Mouse (Mus musculus): ENCODE measurements around the gene Chmp6. TPM values are rescaled to one million over a fixed set of nuclear protein-coding genes. Genes with fewer than 3 reads are reported as not detected.

Chmp6 gene
- polyA plus RNA-seq, 1 experiment from 2014 or later: 94.0 TPM

GRCm38 (mm10) chr11:119967401-119967800 lies 54.2 kb downstream of the Chmp6 start:
- no peak overlapping the region for H3K4me3 ChIP-seq (ENCODE audit: low read length)
- WGBS: 80% methylated on average over 8 of the region's 8 CpGs
- H3K36me3 ChIP-seq (ENCODE audit: control insufficient read depth, insufficient read depth, low read length): no peaks in the 10 kb centered on the region
- no peaks in the 10 kb centered on the region for H3K4me1 ChIP-seq (ENCODE audit: control insufficient read depth, insufficient read depth, low read length)
- no peak for ATAC-seq (ENCODE audit: low FRiP score, low TSS enrichment)
- no peak overlapping the region for H3K4me2 ChIP-seq (replicated peaks; ENCODE audit: low read depth, low read length)
- no peak overlapping the region for H3K27ac ChIP-seq (ENCODE audit: low read depth, low read length)
- H3K9ac ChIP-seq (ENCODE audit: low read depth, low read length): no peak overlapping the region
- H3K9me3 ChIP-seq (ENCODE audit: control insufficient read depth, low read length): no peaks in the 10 kb centered on the region
- no peaks in the 10 kb centered on the region for H3K27me3 ChIP-seq (ENCODE audit: control insufficient read depth, insufficient read depth, low read length)

GRCm38 (mm10) chr11:119967892-119968291 lies 54.7 kb downstream of the Chmp6 start:
- no peak overlapping the region for H3K9ac ChIP-seq (ENCODE audit: low read depth, low read length)
- H3K27ac ChIP-seq (ENCODE audit: low read depth, low read length): no peak overlapping the region
- H3K36me3 ChIP-seq (ENCODE audit: control insufficient read depth, insufficient read depth, low read length): no peaks in the 10 kb centered on the region
- H3K4me3 ChIP-seq (ENCODE audit: low read length): no peak overlapping the region
- H3K4me1 ChIP-seq (ENCODE audit: control insufficient read depth, insufficient read depth, low read length): no peaks in the 10 kb centered on the region
- WGBS: 76% methylated on average over 2 of the region's 2 CpGs
- no peaks in the 10 kb centered on the region for H3K9me3 ChIP-seq (ENCODE audit: control insufficient read depth, low read length)
- no peaks in the 10 kb centered on the region for H3K27me3 ChIP-seq (ENCODE audit: control insufficient read depth, insufficient read depth, low read length)
- ATAC-seq (ENCODE audit: low FRiP score, low TSS enrichment): no peak
- no peak overlapping the region for H3K4me2 ChIP-seq (replicated peaks; ENCODE audit: low read depth, low read length)

Other genes starting within 250 kb of the Chmp6 start
- gene Baiap2, start 29.3 kb downstream of the Chmp6 start, polyA plus RNA-seq (2014; fragmentation: Nextera tagmentation; extraction: Ambion mirVana): 15.7 and 18.2 TPM in 2 replicates
- gene Aatk, start 133.7 kb downstream of the Chmp6 start, polyA plus RNA-seq (2014; fragmentation: Nextera tagmentation; extraction: Ambion mirVana): 1.3 and 1.9 TPM in 2 replicates
- 19.9 and 28.1 TPM in 2 replicates for gene Cep131, start 173.4 kb downstream of the Chmp6 start, polyA plus RNA-seq (2014; fragmentation: Nextera tagmentation; extraction: Ambion mirVana)
- gene Tepsin, start 185.3 kb downstream of the Chmp6 start, polyA plus RNA-seq (2014; fragmentation: Nextera tagmentation; extraction: Ambion mirVana): 12.2 and 15.6 TPM in 2 replicates
- gene Ndufaf8, start 185.5 kb downstream of the Chmp6 start, polyA plus RNA-seq (2014; fragmentation: Nextera tagmentation; extraction: Ambion mirVana): 97.3 and 115 TPM in 2 replicates
- gene Slc38a10, start 237.9 kb downstream of the Chmp6 start, polyA plus RNA-seq (2014; fragmentation: Nextera tagmentation; extraction: Ambion mirVana): 81.2 and 89.0 TPM in 2 replicates